Mouse (Mus musculus) 3T3-L1 (cell line): ENCODE measurements around the gene Blm.
"Not testable (repeated sequence)": the region's sequence is repeated elsewhere in the genome, so short reads cannot be mapped to it uniquely, and the experiment has no call there.

Experiments
- DNase-seq: peaks from one replicate; pipeline ENCODE4 v3.0.0-alpha.2; 2015; ENCODE audit warnings: low read depth, low spot score

Blm gene

GRCm38 (mm10) chr7:80534291-80535008, 469 bp downstream of the Blm start:
- peak; percentile 49 for DNase-seq

DNA sequence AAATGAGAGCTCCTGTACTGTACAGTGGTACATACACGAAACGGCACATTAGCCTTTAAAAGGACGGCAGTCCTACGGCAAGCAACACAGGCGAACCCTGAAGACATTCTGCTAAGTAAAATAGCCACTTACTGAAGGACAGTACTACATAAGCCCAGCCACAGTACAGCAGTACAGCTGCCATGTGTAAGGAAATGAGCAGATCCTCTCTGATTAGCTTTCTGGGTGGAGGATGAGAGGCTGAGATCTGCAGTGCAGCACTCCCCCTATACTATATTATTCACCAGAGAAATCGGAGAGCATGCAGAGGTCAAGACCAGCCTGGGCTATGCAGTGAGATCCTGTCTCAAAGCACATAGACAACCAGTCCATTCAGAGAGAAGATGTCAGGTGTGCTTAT, 3.8 kb downstream of the Blm start:
- no peak for DNase-seq

DNA sequence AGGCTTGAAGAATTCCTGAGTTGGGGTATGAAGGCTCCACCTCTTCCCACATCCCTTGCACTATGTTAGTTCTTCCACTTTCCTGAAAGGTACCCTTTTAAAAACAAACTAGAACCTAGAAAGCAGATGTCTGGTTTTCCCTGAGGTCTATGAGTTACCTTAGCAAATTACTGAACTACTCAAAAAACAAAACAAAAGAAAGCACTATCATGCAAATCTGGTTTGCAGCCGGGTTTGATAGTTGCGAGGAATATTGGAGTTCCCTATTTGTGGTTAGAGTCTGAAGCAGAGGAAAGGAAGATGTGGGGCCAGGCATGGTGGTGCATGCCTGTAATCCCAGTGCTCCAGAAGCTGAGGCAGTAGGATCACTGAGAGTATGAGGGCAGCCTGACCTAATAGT, 4.3 kb downstream of the Blm start:
- DNase-seq = peak; percentile 11

DNA sequence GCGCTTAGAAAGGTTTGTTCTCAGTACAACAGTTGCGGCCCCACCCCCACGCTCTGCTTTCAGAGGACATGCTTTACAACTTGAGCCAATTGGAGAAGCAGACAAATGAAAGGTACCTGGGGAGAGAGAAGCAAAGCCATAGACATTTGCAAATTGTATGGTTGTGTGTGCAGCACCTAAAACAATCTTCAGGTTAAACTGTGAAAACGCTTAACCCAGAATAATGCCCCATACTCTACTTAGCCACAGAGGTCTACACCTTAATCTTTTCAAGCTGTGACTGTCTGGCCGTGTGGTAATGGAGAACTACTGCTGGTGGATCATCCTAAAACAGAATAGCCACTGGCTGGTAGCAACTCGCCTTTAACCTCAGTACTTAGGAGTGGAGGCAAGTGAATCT, 8.2 kb downstream of the Blm start:
- DNase-seq = no peak

- no peak for DNase-seq
Measured at GRCm38 (mm10) chr7:80512408-80513085, 22.4 kb downstream of the Blm start.

GRCm38 (mm10) chr7:80507697-80508096, 27.2 kb downstream of the Blm start:
- not testable (repeated sequence) for DNase-seq

DNA sequence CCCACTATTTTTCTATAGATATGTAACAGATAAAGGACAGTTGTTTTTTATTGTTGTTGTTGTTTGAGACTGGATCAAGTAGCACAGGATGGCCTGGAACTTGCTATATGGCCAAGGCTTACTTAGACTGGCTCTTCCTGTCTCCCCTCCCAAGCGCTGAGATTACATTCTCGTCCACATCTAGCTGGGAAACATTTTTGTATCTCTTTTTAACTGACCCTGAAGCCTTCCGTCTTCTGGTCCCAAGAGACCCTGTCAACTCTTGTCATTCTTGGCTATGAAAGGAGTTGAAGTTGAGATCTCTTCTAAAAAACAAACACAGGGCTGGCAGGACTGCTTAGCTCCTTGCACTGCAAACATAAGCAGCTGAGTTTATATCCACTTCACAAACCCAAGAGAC, 28.9 kb downstream of the Blm start:
- no peak for DNase-seq

DNA sequence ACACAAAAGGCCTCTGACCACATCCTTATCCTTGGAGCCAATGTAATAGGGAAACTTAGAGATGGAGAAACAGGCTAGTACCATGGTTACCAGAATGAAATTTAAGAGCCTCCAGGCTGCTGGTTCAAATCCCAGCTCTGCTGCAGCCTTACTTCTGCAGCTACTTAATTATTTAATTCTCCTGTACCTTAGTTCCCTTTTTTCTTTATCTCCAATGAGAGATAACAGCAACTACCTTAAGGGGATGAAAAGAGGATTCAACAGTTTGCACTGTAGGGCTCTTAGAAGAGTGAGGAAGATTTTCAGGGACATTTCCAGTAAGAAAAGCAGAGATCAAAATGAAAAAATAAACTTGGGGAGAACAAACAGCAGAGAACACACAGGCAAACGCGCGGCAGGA, 30.0 kb downstream of the Blm start:
- DNase-seq = no peak

DNA sequence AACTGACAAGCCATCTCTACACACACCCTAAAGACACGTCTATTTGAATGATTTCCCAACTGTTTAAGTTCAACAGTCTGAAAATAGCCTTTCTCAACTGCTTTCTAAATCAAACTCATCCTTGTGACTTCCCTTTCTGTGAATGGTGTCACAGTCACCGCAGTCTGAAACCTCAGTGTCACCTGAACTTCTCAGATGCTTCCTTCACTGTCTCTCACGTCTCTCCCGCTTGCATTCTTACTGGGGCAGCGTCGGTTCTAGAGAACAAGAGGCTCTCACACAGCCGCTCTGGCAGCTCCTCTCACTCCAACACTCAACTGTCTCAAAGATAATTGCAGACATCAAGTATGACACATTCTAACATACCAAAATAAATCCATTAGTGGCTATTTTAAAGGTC, 33.9 kb downstream of the Blm start:
- DNase-seq = no peak

DNA sequence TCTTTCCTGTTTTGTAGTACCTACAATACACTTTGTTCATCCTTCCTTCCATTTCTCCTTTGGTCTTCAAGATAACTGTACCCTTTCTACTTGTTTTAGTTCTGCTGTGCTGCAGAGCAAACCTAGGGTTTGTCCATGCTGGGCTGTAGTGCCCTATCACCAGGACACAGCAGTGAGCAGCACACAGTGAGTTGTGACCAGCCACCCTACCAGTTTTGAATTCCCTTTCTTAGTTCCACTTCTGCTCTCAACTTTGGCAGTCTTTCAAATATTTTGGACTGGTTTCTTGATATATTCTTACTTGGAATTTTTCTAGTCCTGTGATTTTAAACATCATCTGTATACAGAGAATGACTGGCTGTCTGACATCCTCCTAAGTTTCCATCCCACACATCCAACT, 34.8 kb downstream of the Blm start:
- no peak for DNase-seq

- no peak for DNase-seq
Measured at GRCm38 (mm10) chr7:80499190-80499962, 35.5 kb downstream of the Blm start.

DNA sequence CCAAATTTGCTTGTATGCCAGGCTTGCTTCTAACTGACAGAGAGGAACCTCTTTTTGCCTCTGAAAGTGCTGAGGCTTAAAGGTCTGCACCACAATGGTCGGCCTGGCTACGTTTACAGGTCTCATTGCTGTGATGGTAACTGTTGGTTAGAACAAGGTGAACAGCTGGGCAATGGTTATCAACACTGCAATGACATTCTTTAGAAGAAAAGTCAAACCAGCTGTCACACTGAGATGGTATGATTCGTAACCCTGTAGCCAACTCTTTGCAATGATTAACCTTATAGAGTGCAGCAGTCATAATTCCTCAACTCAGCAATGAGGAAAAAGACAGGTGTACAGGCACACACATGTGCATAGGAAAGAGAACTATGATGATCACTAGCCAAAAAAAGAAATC, 38.3 kb downstream of the Blm start:
- no peak for DNase-seq

- no peak for DNase-seq
Measured at GRCm38 (mm10) chr7:80495210-80495609, 39.7 kb downstream of the Blm start.

GRCm38 (mm10) chr7:80491995-80492394, 42.9 kb downstream of the Blm start:
- DNase-seq = no peak

DNA sequence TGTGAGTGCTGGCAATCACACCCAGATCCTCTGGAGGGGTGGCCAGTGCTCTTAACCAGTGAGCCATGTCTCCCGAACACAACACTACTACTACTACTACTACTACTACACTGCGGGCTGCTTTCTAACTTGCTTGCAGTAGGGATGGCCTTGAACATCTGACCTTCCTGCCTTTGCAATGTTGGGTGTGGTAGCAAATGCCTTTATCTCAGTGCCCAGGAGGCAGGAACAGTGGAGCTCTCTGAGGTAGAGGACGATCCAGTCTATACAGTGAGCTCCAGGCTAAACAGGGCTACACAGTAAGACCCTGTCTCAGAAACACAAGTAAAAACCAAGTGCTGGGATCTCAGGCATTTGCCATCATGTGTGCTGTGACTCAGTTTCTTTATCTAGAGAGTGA, 43.8 kb downstream of the Blm start:
- DNase-seq = no peak

DNA sequence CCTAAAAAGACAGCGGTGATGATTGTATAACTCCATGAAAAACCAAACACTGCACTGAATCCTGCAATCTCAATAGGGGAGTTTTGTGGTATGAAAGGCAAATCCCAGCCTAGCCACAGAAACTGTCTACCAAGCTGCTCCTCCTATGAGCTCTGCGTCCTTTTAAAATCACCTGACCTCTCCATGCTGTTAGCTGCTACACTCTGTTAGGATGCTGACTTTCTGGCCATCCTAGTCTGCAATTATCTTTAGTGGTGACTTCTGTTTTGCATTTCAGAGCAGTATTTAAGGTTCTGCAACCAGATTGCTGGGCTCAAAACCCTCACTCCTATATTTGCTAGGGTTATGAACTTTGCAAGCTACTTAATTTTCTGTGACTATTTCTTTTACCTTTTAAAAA, 44.6 kb downstream of the Blm start:
- DNase-seq = no peak

GRCm38 (mm10) chr7:80489445-80489844, 45.5 kb downstream of the Blm start:
- DNase-seq = no peak

DNA sequence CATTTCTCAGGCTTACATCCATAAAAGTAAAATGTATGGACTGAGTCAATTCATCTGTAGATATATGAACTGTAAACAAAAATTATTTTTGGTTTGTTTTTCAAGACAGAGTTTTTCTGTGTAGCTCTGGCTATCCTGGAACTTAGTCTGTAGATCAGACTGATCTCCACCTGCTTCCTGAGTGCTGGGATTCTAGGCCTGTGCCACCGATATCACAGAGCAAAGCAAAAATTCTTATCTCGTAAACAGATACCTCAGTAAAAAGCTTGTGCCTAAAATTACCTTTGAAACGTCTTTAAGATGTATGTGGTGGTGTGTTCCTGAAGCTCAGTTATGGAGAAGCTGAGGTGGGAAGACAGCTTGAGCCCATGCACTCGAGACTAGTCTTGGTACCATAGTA, 47.7 kb downstream of the Blm start:
- no peak for DNase-seq

- DNase-seq = no peak
Measured at GRCm38 (mm10) chr7:80480097-80480496, 54.8 kb downstream of the Blm start.

DNA sequence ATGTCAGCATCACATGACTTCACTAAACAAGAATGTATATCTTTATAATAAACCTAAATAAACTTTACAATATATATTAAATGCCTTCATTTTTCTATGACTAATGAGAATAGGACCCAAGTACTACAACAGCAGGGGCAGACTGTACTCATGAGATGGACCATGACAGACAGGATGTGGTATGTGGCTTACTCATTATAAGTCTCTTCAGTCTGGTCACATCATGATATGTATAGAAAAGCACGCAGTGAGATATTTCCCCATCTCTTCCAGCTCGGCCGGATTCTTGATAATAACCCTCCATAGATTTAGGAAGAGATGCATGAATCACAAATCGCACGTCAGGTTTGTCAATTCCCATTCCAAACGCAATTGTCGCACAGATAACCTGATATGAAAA, 61.1 kb downstream of the Blm start:
- DNase-seq = peak; percentile 6

GRCm38 (mm10) chr7:80468851-80469250, 66.1 kb downstream of the Blm start:
- no peak for DNase-seq

GRCm38 (mm10) chr7:80467334-80467733, 67.6 kb downstream of the Blm start:
- no peak for DNase-seq

DNA sequence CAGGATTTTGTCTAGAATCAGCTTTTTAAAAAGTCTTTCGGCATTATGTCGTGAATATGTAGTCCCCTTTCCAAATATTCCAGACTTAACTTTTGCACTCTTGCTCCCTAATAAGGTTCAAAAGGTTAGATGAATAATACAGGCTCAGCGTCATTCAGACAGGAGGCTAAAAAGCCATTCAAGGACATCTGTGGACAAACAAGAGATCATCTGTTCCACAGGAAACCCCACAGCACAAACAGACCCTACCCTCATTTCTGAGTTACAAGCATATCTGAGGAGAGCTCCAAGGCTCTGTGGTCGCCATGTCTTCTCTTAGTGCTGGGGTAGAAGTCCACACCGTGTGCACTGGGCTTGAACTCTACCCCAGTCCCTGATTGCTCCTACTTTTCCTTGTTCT, 70.1 kb downstream of the Blm start:
- DNase-seq = no peak
